Mouse (Mus musculus): ENCODE results near the gene Myo16. TPM values are rescaled to one million over a fixed set of nuclear protein-coding genes. Genes with fewer than 3 reads are reported as not detected.

Myo16 gene
- total and polyA plus RNA-seq, 3 experiments, result not detected

GRCm38 (mm10) chr8:10418971-10419370 lies 265.3 kb downstream of the Myo16 start:
- TF ChIP-seq USF2 (IDR thresholded peaks at IDR 0.05; ENCODE audit: borderline replicate concordance in 1 of 2, insufficient read depth in 1 of 2, low read depth in 1 of 2, low read length in 2 of 2) (no peak), MEF2A (IDR thresholded peaks at IDR 0.05; ENCODE audit: extremely low read depth, insufficient replicate concordance, low read depth, low read length, poor library complexity, severe bottlenecking) (no peak), HCFC1 (IDR thresholded peaks at IDR 0.05; ENCODE audit: low read depth, low read length) (no peak), KAT2A (conservative IDR thresholded peaks at IDR 0.05; ENCODE audit: low read depth, low read length) (no peak), TAL1 (IDR thresholded peaks at IDR 0.05; ENCODE audit: low read length) (no peak)
- H3K9ac ChIP-seq (ENCODE audit: control insufficient read depth, low read depth, low read length, poor library complexity, severe bottlenecking), result no peak overlapping the region

GRCm38 (mm10) chr8:10419726-10420125 lies 266.0 kb downstream of the Myo16 start:
- Histone ChIP-seq H3K9me3 (replicated peaks; ENCODE audit: insufficient read depth, low read length) (no peaks in the 10 kb centered on the region), H3K4me1 (ENCODE audit: control insufficient read depth in 1 of 2, insufficient read depth in 2 of 2, low read length in 2 of 2) (no peaks in the 10 kb centered on the region), H3K36me3 (ENCODE audit: control insufficient read depth in 1 of 2, insufficient read depth in 2 of 2, low read length in 2 of 2) (no peaks in the 10 kb centered on the region), H3K4me3 (ENCODE audit: control insufficient read depth in 1 of 2, insufficient read depth in 1 of 2, low read depth in 2 of 2, low read length in 2 of 2) (no peak overlapping the region), H3K79me2 (ENCODE audit: control insufficient read depth, insufficient read depth, low read length, poor library complexity) (no peaks in the 10 kb centered on the region), H3K27me3 (ENCODE audit: control insufficient read depth in 1 of 2, insufficient read depth in 2 of 2, low read length in 2 of 2) (no peaks in the 10 kb centered on the region), H3K9ac (ENCODE audit: control insufficient read depth, low read depth, low read length, poor library complexity, severe bottlenecking) (no peak overlapping the region), H3K27ac (ENCODE audit: control insufficient read depth, low read depth, low read length) (no peak overlapping the region)
- TF ChIP-seq ZMIZ1 (IDR thresholded peaks at IDR 0.05; ENCODE audit: low read depth, low read length) (no peak), UBTF (IDR thresholded peaks at IDR 0.05; ENCODE audit: borderline replicate concordance, insufficient read depth, low read depth, low read length) (no peak), CHD1 (IDR thresholded peaks at IDR 0.05; ENCODE audit: low read depth, low read length) (no peak), POLR2AphosphoS5 (IDR thresholded peaks at IDR 0.05; ENCODE audit: borderline replicate concordance, low read depth, low read length) (no peak), GATA1 (IDR thresholded peaks at IDR 0.05; ENCODE audit: low read depth, low read length) (no peak), MYB (IDR thresholded peaks at IDR 0.05; ENCODE audit: low read depth, low read length) (no peak), MXI1 (IDR thresholded peaks at IDR 0.05; ENCODE audit: low read depth, low read length) (no peak), E2F4 (IDR thresholded peaks at IDR 0.05; ENCODE audit: borderline replicate concordance, low read depth, low read length) (no peak)
- DNase-seq (ENCODE audit: low read depth, low spot score), result no peak

More at GRCm38 (mm10) chr8:10418971-10419370, 265.3 kb downstream of the Myo16 start:
- H3K27me3 ChIP-seq (ENCODE audit: control insufficient read depth in 1 of 2, insufficient read depth in 2 of 2, low read length in 2 of 2), result no peaks in the 10 kb centered on the region
- DNase-seq (ENCODE audit: low read depth, low spot score), result no peak
- H3K4me3 ChIP-seq (ENCODE audit: control insufficient read depth in 1 of 2, insufficient read depth in 1 of 2, low read depth in 2 of 2, low read length in 2 of 2), result no peak overlapping the region
- no peaks in the 10 kb centered on the region for H3K79me2 ChIP-seq (ENCODE audit: control insufficient read depth, insufficient read depth, low read length, poor library complexity)
- no peaks in the 10 kb centered on the region for H3K36me3 ChIP-seq (ENCODE audit: control insufficient read depth in 1 of 2, insufficient read depth in 2 of 2, low read length in 2 of 2)
- H3K4me1 ChIP-seq (ENCODE audit: control insufficient read depth in 1 of 2, insufficient read depth in 2 of 2, low read length in 2 of 2), result no peaks in the 10 kb centered on the region
- H3K27ac ChIP-seq (ENCODE audit: control insufficient read depth, low read depth, low read length), result no peak overlapping the region
- H3K9me3 ChIP-seq (replicated peaks; ENCODE audit: insufficient read depth, low read length), result no peaks in the 10 kb centered on the region

- H3K9ac ChIP-seq (ENCODE audit: control insufficient read depth, low read depth, low read length, poor library complexity, severe bottlenecking), result no peak overlapping the region
- no peaks in the 10 kb centered on the region for H3K79me2 ChIP-seq (ENCODE audit: control insufficient read depth, insufficient read depth, low read length, poor library complexity)
- TF ChIP-seq KAT2A (conservative IDR thresholded peaks at IDR 0.05; ENCODE audit: low read depth, low read length) (no peak), TBP (IDR thresholded peaks at IDR 0.05; ENCODE audit: low read depth, low read length) (no peak), UBTF (IDR thresholded peaks at IDR 0.05; ENCODE audit: borderline replicate concordance, insufficient read depth, low read depth, low read length) (no peak), E2F4 (IDR thresholded peaks at IDR 0.05; ENCODE audit: borderline replicate concordance, low read depth, low read length) (no peak), TCF12 (IDR thresholded peaks at IDR 0.05; ENCODE audit: low read depth, low read length) (no peak), GABPA (IDR thresholded peaks at IDR 0.05; ENCODE audit: low read depth, low read length) (no peak), ETS1 (IDR thresholded peaks at IDR 0.05; ENCODE audit: low read depth, low read length) (no peak), BHLHE40 (IDR thresholded peaks at IDR 0.05; ENCODE audit: borderline replicate concordance, low read depth, low read length) (no peak), CTCF (IDR thresholded peaks at IDR 0.05 in 2 of 3, conservative IDR thresholded peaks at IDR 0.05 in 1 of 3; ENCODE audit: control insufficient read depth in 1 of 3, insufficient read depth in 1 of 3, low read depth in 2 of 3, low read length in 3 of 3, poor library complexity in 1 of 3, severe bottlenecking in 1 of 3) (no peak), RCOR1 (IDR thresholded peaks at IDR 0.05; ENCODE audit: low read depth, low read length) (no peak), EP300 (IDR thresholded peaks at IDR 0.05; ENCODE audit: low read depth in 1 of 2, low read length in 2 of 2) (no peak), MEF2A (IDR thresholded peaks at IDR 0.05; ENCODE audit: extremely low read depth, insufficient replicate concordance, low read depth, low read length, poor library complexity, severe bottlenecking) (no peak)
- no peaks in the 10 kb centered on the region for H3K27me3 ChIP-seq (ENCODE audit: control insufficient read depth in 1 of 2, insufficient read depth in 2 of 2, low read length in 2 of 2)
- no peak overlapping the region for H3K4me3 ChIP-seq (ENCODE audit: control insufficient read depth in 1 of 2, insufficient read depth in 1 of 2, low read depth in 2 of 2, low read length in 2 of 2)
- H3K4me1 ChIP-seq (ENCODE audit: control insufficient read depth in 1 of 2, insufficient read depth in 2 of 2, low read length in 2 of 2), result no peaks in the 10 kb centered on the region
- H3K9me3 ChIP-seq (replicated peaks; ENCODE audit: insufficient read depth, low read length), result no peaks in the 10 kb centered on the region
- H3K27ac ChIP-seq (ENCODE audit: control insufficient read depth, low read depth, low read length), result no peak overlapping the region
- H3K36me3 ChIP-seq (ENCODE audit: control insufficient read depth in 1 of 2, insufficient read depth in 2 of 2, low read length in 2 of 2), result no peaks in the 10 kb centered on the region
- no peak for DNase-seq (ENCODE audit: low read depth, low spot score)
Observed at GRCm38 (mm10) chr8:10420551-10420950, 266.8 kb downstream of the Myo16 start.
